In genomic region chr14:30549777-30550149, GRCm38 (mm10) we compare ENCODE assay signal across 1 mouse cellular context.
TF ChIP-seq lines count a peak whose summit lies in the region.

No protein-coding gene starts in this region.

TF ChIP-seq in MEL, 35 proteins besides CTCF, POLR2A, EP300 and RAD21 (continued from another document):
- peak; percentile 11; the same call in 1 of the 2 replicates for TF ChIP-seq BHLHE40 (IDR thresholded peaks at IDR 0.05; ENCODE audit: borderline replicate concordance, low read depth, low read length)
